ENCODE assay signal across 1 mouse cellular context in the genomic region with DNA sequence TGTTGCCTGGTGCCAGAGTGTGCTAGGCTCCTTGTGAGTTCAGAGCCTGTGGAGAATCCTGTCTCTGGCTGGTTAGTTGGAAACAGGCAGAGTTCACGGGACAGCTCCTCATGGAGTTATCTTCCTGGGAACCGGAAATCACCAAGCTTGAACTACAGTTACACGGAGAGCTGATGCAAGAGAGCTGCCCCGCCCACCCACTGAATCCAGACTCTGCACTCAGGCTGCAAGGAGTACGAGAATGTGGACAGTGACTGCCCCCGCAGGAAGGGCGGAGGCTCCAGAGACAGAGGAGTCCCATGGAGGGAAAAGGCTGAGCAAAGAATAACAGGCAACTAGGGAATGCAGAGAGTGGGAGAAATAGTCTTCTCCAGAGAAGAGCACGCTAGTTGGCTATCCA.
TF ChIP-seq lines count a peak whose summit lies in the region.

No protein-coding gene starts in this region.

TF ChIP-seq in MEL, 35 proteins besides CTCF, POLR2A, EP300 and RAD21 (continued from another document):
- TF ChIP-seq TAL1 (IDR thresholded peaks at IDR 0.05; ENCODE audit: low read length), result no peak
- peak; percentile 20; the same call in 1 of the 2 replicates for TF ChIP-seq SIN3A (IDR thresholded peaks at IDR 0.05; ENCODE audit: low read length)
- TF ChIP-seq USF2 (IDR thresholded peaks at IDR 0.05; ENCODE audit: borderline replicate concordance in 1 of 2, insufficient read depth in 1 of 2, low read depth in 1 of 2, low read length in 2 of 2), result no peak
- TF ChIP-seq ELF1 (IDR thresholded peaks at IDR 0.05; ENCODE audit: low read depth, low read length), result peak; percentile 15; the same call in 1 of the 2 replicates
